Mouse (Mus musculus): ENCODE results near the gene Aldh1a2. TPM values are rescaled to one million over a fixed set of nuclear protein-coding genes. Genes with fewer than 3 reads are reported as not detected.

The Aldh1a2 gene
- polyA plus RNA-seq, 1 experiment from 2014 or later: 28.8 TPM

- Histone ChIP-seq H3K4me2 (ENCODE audit: low read length) (no peak overlapping the region), H3K9ac (ENCODE audit: low read length) (no peak overlapping the region), H3K27ac (replicated peaks in 1 of 2; ENCODE audit: control insufficient read depth in 1 of 2, insufficient read depth in 1 of 2, low read depth in 2 of 2, low read length in 2 of 2) (no peak overlapping the region), H3K9me3 (ENCODE audit: control insufficient read depth, low read length) (no peaks in the 10 kb centered on the region), H3K27me3 (ENCODE audit: control insufficient read depth, insufficient read depth, low read length) (no peaks in the 10 kb centered on the region), H3K4me3 (ENCODE audit: control insufficient read depth in 1 of 2, insufficient read depth in 1 of 2, low read depth in 1 of 2, low read length in 2 of 2) (no peak overlapping the region), H3K36me3 (ENCODE audit: control insufficient read depth, insufficient read depth, low read length) (no peaks in the 10 kb centered on the region), H3K4me1 (ENCODE audit: control insufficient read depth in 2 of 2, insufficient read depth in 2 of 2, low read length in 2 of 2) (no peaks in the 10 kb centered on the region)
- WGBS: 70% methylated on average over 5 of the region's 5 CpGs
- no peak for ATAC-seq (ENCODE audit: insufficient number of reproducible peaks, insufficient read depth, low FRiP score, low read depth)
Measured at GRCm38 (mm10) chr9:71174316-71174975, 41.1 kb upstream of the Aldh1a2 start.

GRCm38 (mm10) chr9:71175686-71176085 lies 39.9 kb upstream of the Aldh1a2 start:
- WGBS: 76% methylated on average over 1 of the region's 1 CpGs

GRCm38 (mm10) chr9:71179276-71179896 lies 36.2 kb upstream of the Aldh1a2 start:
- WGBS: 73% methylated on average over 6 of the region's 6 CpGs
- no peak overlapping the region for H3K4me3 ChIP-seq (ENCODE audit: control insufficient read depth in 1 of 2, insufficient read depth in 1 of 2, low read depth in 1 of 2, low read length in 2 of 2)
- no peak for ATAC-seq (ENCODE audit: insufficient number of reproducible peaks, insufficient read depth, low FRiP score, low read depth)
- H3K9me3 ChIP-seq (ENCODE audit: control insufficient read depth, low read length): no peaks in the 10 kb centered on the region
- no peak overlapping the region for H3K4me2 ChIP-seq (ENCODE audit: low read length)
- H3K27me3 ChIP-seq (ENCODE audit: control insufficient read depth, insufficient read depth, low read length): no peaks in the 10 kb centered on the region
- no peak overlapping the region for H3K9ac ChIP-seq (ENCODE audit: low read length)
- H3K4me1 ChIP-seq (ENCODE audit: control insufficient read depth in 2 of 2, insufficient read depth in 2 of 2, low read length in 2 of 2): no peaks in the 10 kb centered on the region
- H3K27ac ChIP-seq (replicated peaks in 1 of 2; ENCODE audit: control insufficient read depth in 1 of 2, insufficient read depth in 1 of 2, low read depth in 2 of 2, low read length in 2 of 2): no peak overlapping the region
- no peaks in the 10 kb centered on the region for H3K36me3 ChIP-seq (ENCODE audit: control insufficient read depth, insufficient read depth, low read length)

More at GRCm38 (mm10) chr9:71175686-71176085, 39.9 kb upstream of the Aldh1a2 start:
- Histone ChIP-seq H3K4me1 (ENCODE audit: control insufficient read depth in 2 of 2, insufficient read depth in 2 of 2, low read length in 2 of 2) (no peaks in the 10 kb centered on the region), H3K27ac (replicated peaks in 1 of 2; ENCODE audit: control insufficient read depth in 1 of 2, insufficient read depth in 1 of 2, low read depth in 2 of 2, low read length in 2 of 2) (no peak overlapping the region), H3K9ac (ENCODE audit: low read length) (no peak overlapping the region), H3K36me3 (ENCODE audit: control insufficient read depth, insufficient read depth, low read length) (no peaks in the 10 kb centered on the region), H3K27me3 (ENCODE audit: control insufficient read depth, insufficient read depth, low read length) (no peaks in the 10 kb centered on the region), H3K9me3 (ENCODE audit: control insufficient read depth, low read length) (no peaks in the 10 kb centered on the region), H3K4me3 (ENCODE audit: control insufficient read depth in 1 of 2, insufficient read depth in 1 of 2, low read depth in 1 of 2, low read length in 2 of 2) (no peak overlapping the region), H3K4me2 (ENCODE audit: low read length) (no peak overlapping the region)
- ATAC-seq (ENCODE audit: insufficient number of reproducible peaks, insufficient read depth, low FRiP score, low read depth): no peak

- Histone ChIP-seq H3K4me1 (ENCODE audit: control insufficient read depth in 2 of 2, insufficient read depth in 2 of 2, low read length in 2 of 2) (no peaks in the 10 kb centered on the region), H3K9ac (ENCODE audit: low read length) (no peak overlapping the region), H3K4me3 (ENCODE audit: control insufficient read depth in 1 of 2, insufficient read depth in 1 of 2, low read depth in 1 of 2, low read length in 2 of 2) (no peak overlapping the region), H3K27me3 (ENCODE audit: control insufficient read depth, insufficient read depth, low read length) (no peaks in the 10 kb centered on the region), H3K27ac (replicated peaks in 1 of 2; ENCODE audit: control insufficient read depth in 1 of 2, insufficient read depth in 1 of 2, low read depth in 2 of 2, low read length in 2 of 2) (no peak overlapping the region), H3K9me3 (ENCODE audit: control insufficient read depth, low read length) (no peaks in the 10 kb centered on the region), H3K36me3 (ENCODE audit: control insufficient read depth, insufficient read depth, low read length) (no peaks in the 10 kb centered on the region), H3K4me2 (ENCODE audit: low read length) (no peak overlapping the region)
- 62% methylated on average over 8 of the region's 8 CpGs for WGBS
- no peak for ATAC-seq (ENCODE audit: insufficient number of reproducible peaks, insufficient read depth, low FRiP score, low read depth)
Measured at GRCm38 (mm10) chr9:71179964-71180700, 35.5 kb upstream of the Aldh1a2 start.

- Histone ChIP-seq H3K4me2 (ENCODE audit: low read length) (no peak overlapping the region), H3K27me3 (ENCODE audit: control insufficient read depth, insufficient read depth, low read length) (no peaks in the 10 kb centered on the region), H3K9me3 (ENCODE audit: control insufficient read depth, low read length) (no peaks in the 10 kb centered on the region), H3K4me3 (ENCODE audit: control insufficient read depth in 1 of 2, insufficient read depth in 1 of 2, low read depth in 1 of 2, low read length in 2 of 2) (no peak overlapping the region), H3K9ac (ENCODE audit: low read length) (no peak overlapping the region), H3K27ac (replicated peaks in 1 of 2; ENCODE audit: control insufficient read depth in 1 of 2, insufficient read depth in 1 of 2, low read depth in 2 of 2, low read length in 2 of 2) (no peak overlapping the region), H3K4me1 (ENCODE audit: control insufficient read depth in 2 of 2, insufficient read depth in 2 of 2, low read length in 2 of 2) (no peaks in the 10 kb centered on the region), H3K36me3 (ENCODE audit: control insufficient read depth, insufficient read depth, low read length) (no peaks in the 10 kb centered on the region)
- no peak for ATAC-seq (ENCODE audit: insufficient number of reproducible peaks, insufficient read depth, low FRiP score, low read depth)
Measured at GRCm38 (mm10) chr9:71185285-71185684, 30.3 kb upstream of the Aldh1a2 start.

- Histone ChIP-seq H3K4me1 (ENCODE audit: control insufficient read depth in 2 of 2, insufficient read depth in 2 of 2, low read length in 2 of 2) (no peaks in the 10 kb centered on the region), H3K4me2 (ENCODE audit: low read length) (no peak overlapping the region), H3K9me3 (ENCODE audit: control insufficient read depth, low read length) (no peaks in the 10 kb centered on the region), H3K4me3 (ENCODE audit: control insufficient read depth in 1 of 2, insufficient read depth in 1 of 2, low read depth in 1 of 2, low read length in 2 of 2) (no peak overlapping the region), H3K36me3 (ENCODE audit: control insufficient read depth, insufficient read depth, low read length) (no peaks in the 10 kb centered on the region), H3K27ac (replicated peaks in 1 of 2; ENCODE audit: control insufficient read depth in 1 of 2, insufficient read depth in 1 of 2, low read depth in 2 of 2, low read length in 2 of 2) (no peak overlapping the region), H3K27me3 (ENCODE audit: control insufficient read depth, insufficient read depth, low read length) (no peaks in the 10 kb centered on the region), H3K9ac (ENCODE audit: low read length) (no peak overlapping the region)
- 78% methylated on average over 2 of the region's 2 CpGs for WGBS
- no peak for ATAC-seq (ENCODE audit: insufficient number of reproducible peaks, insufficient read depth, low FRiP score, low read depth)
Measured at GRCm38 (mm10) chr9:71185823-71186222, 29.8 kb upstream of the Aldh1a2 start.

- Histone ChIP-seq H3K36me3 (ENCODE audit: control insufficient read depth, insufficient read depth, low read length) (no peaks in the 10 kb centered on the region), H3K27ac (replicated peaks in 1 of 2; ENCODE audit: control insufficient read depth in 1 of 2, insufficient read depth in 1 of 2, low read depth in 2 of 2, low read length in 2 of 2) (no peak overlapping the region), H3K4me1 (ENCODE audit: control insufficient read depth in 2 of 2, insufficient read depth in 2 of 2, low read length in 2 of 2) (no peaks in the 10 kb centered on the region), H3K4me3 (ENCODE audit: control insufficient read depth in 1 of 2, insufficient read depth in 1 of 2, low read depth in 1 of 2, low read length in 2 of 2) (no peak overlapping the region), H3K9ac (ENCODE audit: low read length) (no peak overlapping the region), H3K27me3 (ENCODE audit: control insufficient read depth, insufficient read depth, low read length) (no peaks in the 10 kb centered on the region), H3K9me3 (ENCODE audit: control insufficient read depth, low read length) (no peaks in the 10 kb centered on the region), H3K4me2 (ENCODE audit: low read length) (no peak overlapping the region)
- WGBS: 86% methylated on average over 7 of the region's 7 CpGs
- ATAC-seq (ENCODE audit: insufficient number of reproducible peaks, insufficient read depth, low FRiP score, low read depth): no peak
Measured at GRCm38 (mm10) chr9:71187396-71187795, 28.2 kb upstream of the Aldh1a2 start.
